Mouse (Mus musculus) forebrain, embryonic 10.5 days (tissue): ENCODE data around the gene Tmod1. TPM values are rescaled to one million over a fixed set of nuclear protein-coding genes. Genes with fewer than 3 reads are reported as not detected.

Experiments used
- DNase-seq: peaks from one replicate; pipeline ENCODE4 v3.0.0-alpha.2; 2017; ENCODE audit warnings: low spot score; ENCODE audit errors: extremely low spot score
- H3K27ac ChIP-seq: fragments of 300-500 bp; sonication (generic); 2 replicates; pipeline ENCODE4 v1.5.1; 2016; ENCODE audit warnings: mild to moderate bottlenecking
- H3K27me3 ChIP-seq: fragments of 300-500 bp; sonication (generic); 2 replicates; pipeline ENCODE4 v1.6.1; 2016; ENCODE audit warnings: mild to moderate bottlenecking; ENCODE audit not compliant: poor library complexity, severe bottlenecking
- H3K36me3 ChIP-seq: fragments of 300-500 bp; sonication (generic); replicated peaks from 2 replicates; pipeline ENCODE4 v1.6.1; 2016; ENCODE audit warnings: mild to moderate bottlenecking, moderate library complexity
- H3K4me1 ChIP-seq: fragments of 300-500 bp; sonication (generic); 2 replicates; pipeline ENCODE4 v1.6.1; 2016
- H3K4me3 ChIP-seq: fragments of 300-500 bp; sonication (generic); 2 replicates; pipeline ENCODE4 v1.5.1; 2016; ENCODE audit warnings: mild to moderate bottlenecking, moderate library complexity
- H3K9me3 ChIP-seq: fragments of 300-500 bp; sonication (generic); 2 replicates; pipeline ENCODE4 v1.6.1; 2016; ENCODE audit warnings: mild to moderate bottlenecking, moderate library complexity
- WGBS: fragments of 180-500 bp; shearing (Covaris S2); methylation state at CpG from one replicate; pipeline ENCODE4 v1.1.7; 2016; 5-methylcytosine and 5-hydroxymethylcytosine counted together
- polyA plus RNA-seq: library from polyadenylated mRNA; unstranded; fragments of >200 nt; fragmentation: Nextera tagmentation; extraction: Ambion mirVana; gene quantifications from 2 replicates; pipeline ENCODE4 v1.2.1, GENCODE M21; 2016

Gene Tmod1
- polyA plus RNA-seq, 1 experiment from 2014 or later: 4.0 TPM

DNA sequence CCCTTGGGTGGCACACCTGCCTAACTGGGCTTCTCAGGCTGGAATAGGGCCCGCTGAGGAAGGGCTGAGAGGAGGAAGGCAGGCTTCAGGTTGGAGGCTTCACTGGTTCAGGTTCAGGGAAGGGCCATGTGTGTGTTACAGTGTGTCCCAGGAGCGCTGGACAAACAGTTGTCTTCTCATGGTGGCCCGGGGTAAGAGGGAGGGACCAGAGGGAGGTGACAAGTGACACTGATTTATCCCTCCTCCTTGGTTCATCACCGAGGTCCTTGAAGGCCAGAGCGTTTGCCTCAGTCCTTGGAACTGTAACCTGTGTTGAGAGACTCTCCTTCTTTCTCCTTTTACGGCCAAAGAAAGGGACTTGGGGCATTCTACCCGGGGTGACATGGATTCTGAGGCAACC lies 61.8 kb downstream of the Tmod1 start:
- no peaks in the 10 kb centered on the region for H3K36me3 ChIP-seq
- H3K27me3 ChIP-seq: no peaks in the 10 kb centered on the region
- DNase-seq: no peak
- WGBS: 79% methylated on average over 7 of the region's 7 CpGs
- H3K4me3 ChIP-seq: no peak overlapping the region
- peak overlapping the region; percentile 69; the same call in 1 of the 2 replicates for H3K27ac ChIP-seq
- H3K4me1 ChIP-seq: peaks cover 16% of the 10 kb centered on the region
- H3K9me3 ChIP-seq: no peaks in the 10 kb centered on the region

DNA sequence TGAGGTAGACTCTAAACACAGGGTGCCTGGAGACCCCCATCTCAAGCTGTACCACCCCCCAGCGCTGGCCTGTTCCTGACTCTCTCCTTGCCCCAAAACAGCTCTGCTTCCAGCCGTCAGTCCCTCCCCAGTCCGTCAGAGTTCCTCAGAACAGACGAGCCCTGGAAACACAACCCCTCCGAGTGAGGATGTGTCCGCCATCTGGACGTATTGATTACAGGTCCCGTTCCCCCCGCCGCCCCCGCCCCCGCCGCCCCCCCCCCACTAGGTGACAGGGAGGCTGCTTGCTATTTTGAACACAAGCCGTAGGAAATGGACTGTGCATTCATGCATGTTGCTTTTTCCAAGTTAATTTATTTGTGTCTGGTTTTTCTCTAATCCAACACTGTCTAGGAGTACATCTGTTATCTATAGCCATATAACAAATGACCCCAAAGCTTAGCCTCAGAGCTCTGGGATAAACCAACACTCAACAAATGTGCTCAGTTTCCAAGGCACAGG lies 62.5 kb downstream of the Tmod1 start:
- no peak overlapping the region for H3K4me3 ChIP-seq
- DNase-seq: no peak
- no peaks in the 10 kb centered on the region for H3K27me3 ChIP-seq
- 67% methylated on average over 14 of the region's 14 CpGs for WGBS
- no peaks in the 10 kb centered on the region for H3K9me3 ChIP-seq
- H3K36me3 ChIP-seq: no peaks in the 10 kb centered on the region
- peak overlapping the region; percentile 69; the same call in 1 of the 2 replicates for H3K27ac ChIP-seq
- peaks cover 15% of the 10 kb centered on the region for H3K4me1 ChIP-seq

DNA sequence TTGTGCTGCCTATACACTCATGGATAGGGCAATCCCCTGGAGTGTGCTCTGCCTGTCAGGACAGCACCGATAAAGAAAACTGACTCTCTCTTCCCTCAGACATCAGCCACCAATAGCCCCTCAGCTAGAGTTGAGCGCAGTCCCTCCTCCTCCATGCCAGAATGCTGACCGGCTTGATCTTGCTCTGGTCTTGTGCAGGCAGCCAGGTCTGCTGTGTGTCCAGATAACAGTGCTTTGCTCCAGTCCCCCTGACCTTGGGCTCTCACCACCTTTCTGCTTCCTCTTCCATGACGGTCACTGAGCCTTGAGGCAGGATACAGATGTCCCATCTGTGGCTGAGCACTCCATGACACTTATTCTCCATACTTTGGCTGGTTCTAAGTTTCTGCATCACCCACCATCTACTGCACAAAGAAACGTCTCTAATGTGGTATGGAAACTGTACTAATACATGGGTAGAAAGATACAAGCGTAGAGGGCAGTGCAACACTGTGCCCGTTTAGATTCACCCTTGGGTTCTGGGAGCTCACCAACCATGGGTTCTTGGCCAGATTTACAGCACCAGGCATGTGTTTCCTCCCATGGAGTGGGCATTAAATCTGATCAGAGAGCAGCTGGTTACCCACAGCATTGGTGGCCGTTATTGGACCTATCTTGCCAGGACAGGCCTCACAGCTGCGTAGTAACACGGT lies 63.5 kb downstream of the Tmod1 start:
- Histone ChIP-seq H3K36me3 (no peaks in the 10 kb centered on the region), H3K9me3 (no peaks in the 10 kb centered on the region), H3K27me3 (no peaks in the 10 kb centered on the region), H3K4me1 (peaks cover 15% of the 10 kb centered on the region), H3K27ac (no peak overlapping the region), H3K4me3 (no peak overlapping the region)
- 94% methylated on average over 10 of the region's 10 CpGs for WGBS
- DNase-seq: no peak

DNA sequence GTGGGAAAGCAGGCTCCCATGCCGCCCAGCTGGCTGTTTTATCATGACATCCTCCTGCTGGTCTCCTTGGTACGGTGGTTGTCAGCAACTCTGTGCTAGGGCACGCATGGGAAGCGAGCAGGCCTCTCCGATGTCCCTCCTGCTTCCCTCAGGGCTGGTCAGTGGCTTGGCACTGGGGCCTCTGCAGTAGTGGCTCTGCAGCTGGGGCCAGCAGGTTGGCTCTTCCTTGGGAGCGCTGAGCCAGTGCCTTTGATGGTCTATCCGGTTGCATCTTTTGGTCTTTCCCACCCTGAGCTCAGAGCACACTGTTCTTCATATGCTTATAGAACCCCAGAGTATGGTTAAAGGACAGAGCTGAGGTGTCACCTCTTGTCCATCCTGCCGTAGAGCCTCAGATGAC lies 71.3 kb downstream of the Tmod1 start:
- no peak for DNase-seq
- Histone ChIP-seq H3K27ac (no peak overlapping the region), H3K27me3 (no peaks in the 10 kb centered on the region), H3K9me3 (no peaks in the 10 kb centered on the region), H3K36me3 (peaks cover 21% of the 10 kb centered on the region), H3K4me3 (no peak overlapping the region), H3K4me1 (no peaks in the 10 kb centered on the region)
- WGBS: 91% methylated on average over 8 of the region's 8 CpGs

DNA sequence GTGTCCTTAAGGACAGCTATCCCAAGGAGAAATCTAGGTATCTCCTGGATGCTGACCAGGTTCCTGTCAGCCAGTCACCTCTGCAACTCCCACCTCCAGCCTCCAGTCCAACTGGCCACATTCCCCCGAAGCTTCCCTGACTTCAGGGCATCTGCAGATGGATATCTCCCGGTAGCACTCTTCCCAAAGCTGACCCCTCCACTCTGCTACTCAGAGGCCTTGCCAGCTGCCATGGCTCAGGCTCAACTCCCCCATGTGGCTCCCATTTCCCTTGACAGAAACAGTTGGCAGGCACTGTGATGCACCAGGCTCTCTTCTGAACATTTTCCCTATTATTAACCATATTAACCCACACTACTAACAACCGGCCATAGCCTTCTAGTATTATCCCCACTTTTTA lies 72.6 kb downstream of the Tmod1 start:
- Histone ChIP-seq H3K36me3 (peaks cover 34% of the 10 kb centered on the region), H3K27me3 (no peaks in the 10 kb centered on the region), H3K4me3 (no peak overlapping the region), H3K9me3 (no peaks in the 10 kb centered on the region), H3K27ac (no peak overlapping the region), H3K4me1 (no peaks in the 10 kb centered on the region)
- DNase-seq: no peak
- WGBS: 77% methylated on average over 3 of the region's 3 CpGs

DNA sequence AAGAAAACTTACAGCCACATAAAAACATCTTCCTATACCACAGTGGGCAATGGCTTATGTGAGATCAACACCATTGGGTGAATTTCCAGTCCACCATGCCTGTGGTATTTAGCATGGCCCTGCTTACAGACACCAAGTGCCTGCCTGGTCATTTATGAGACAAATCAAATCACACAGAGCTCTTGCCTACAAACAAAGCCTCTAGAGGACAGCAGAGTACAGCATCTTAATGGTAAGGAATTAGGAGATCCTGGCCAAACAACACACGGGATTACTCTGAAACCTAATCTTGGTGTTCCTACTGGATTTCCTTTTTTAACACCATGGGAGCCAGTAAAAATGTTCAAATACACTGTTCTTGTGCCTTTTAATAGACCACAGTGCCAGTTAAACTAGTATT lies 76.6 kb downstream of the Tmod1 start:
- no peak overlapping the region for H3K4me3 ChIP-seq
- H3K36me3 ChIP-seq: peaks cover 73% of the 10 kb centered on the region
- H3K27ac ChIP-seq: no peak overlapping the region
- H3K4me1 ChIP-seq: no peaks in the 10 kb centered on the region
- H3K27me3 ChIP-seq: no peaks in the 10 kb centered on the region
- H3K9me3 ChIP-seq: no peaks in the 10 kb centered on the region
- WGBS: 84% methylated on average over 1 of the region's 1 CpGs
- DNase-seq: no peak

DNA sequence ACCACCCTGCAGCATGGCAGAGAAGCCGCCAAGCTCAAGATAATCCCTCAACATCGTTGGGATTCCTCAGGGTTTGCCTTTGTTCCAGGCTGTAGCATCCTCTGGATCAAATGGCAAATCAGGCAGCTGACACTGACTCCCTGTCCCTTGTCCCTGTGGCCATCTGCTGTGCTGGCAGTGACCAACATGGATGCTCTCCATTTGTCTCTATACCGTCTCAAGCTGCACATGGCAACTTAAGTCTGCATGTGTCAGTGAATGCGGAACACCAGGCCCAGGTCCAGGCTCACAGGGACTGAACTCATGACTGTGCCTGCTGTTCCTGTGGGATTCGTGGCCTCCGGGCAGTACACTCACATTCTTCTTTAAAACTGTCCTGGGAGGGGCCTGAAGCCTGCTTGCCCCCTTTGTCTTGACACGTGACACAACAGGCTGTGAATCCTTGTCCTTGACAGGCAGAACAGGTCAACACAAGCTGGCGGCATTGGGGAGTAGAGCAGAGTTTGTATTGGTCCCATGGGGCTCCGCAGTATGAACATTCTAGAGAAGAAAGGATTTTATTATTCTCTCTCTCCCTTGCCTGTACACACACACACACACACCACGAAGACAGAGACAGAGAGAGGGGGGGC lies 77.9 kb downstream of the Tmod1 start:
- Histone ChIP-seq H3K36me3 (peaks cover 87% of the 10 kb centered on the region), H3K27ac (no peak overlapping the region), H3K4me1 (no peaks in the 10 kb centered on the region), H3K9me3 (no peaks in the 10 kb centered on the region), H3K27me3 (no peaks in the 10 kb centered on the region), H3K4me3 (no peak overlapping the region)
- WGBS: 90% methylated on average over 10 of the region's 10 CpGs
- DNase-seq: no peak

DNA sequence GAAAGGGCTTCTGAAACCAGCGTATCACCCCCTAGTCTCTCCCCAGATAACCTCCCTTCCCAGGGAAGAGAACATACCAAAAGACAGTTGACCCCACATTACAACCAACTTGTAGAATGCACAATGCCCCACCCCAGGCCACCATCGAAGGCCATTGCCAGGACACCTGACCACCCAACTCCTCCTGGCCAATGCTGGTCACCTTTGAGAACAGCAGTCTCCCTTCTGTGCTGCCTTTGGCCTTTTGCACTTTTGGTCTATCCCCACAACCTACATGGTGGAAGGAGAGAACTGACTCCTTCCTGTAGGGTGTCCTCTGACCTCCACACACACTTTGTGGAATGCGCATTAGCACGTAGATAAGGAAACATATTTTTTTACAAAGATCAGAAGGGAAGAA lies 78.8 kb downstream of the Tmod1 start:
- DNase-seq: no peak
- Histone ChIP-seq H3K4me1 (no peaks in the 10 kb centered on the region), H3K27ac (no peak overlapping the region), H3K9me3 (no peaks in the 10 kb centered on the region), H3K36me3 (peaks cover 96% of the 10 kb centered on the region), H3K4me3 (no peak overlapping the region), H3K27me3 (no peaks in the 10 kb centered on the region)
- WGBS: 93% methylated on average over 4 of the region's 4 CpGs

DNA sequence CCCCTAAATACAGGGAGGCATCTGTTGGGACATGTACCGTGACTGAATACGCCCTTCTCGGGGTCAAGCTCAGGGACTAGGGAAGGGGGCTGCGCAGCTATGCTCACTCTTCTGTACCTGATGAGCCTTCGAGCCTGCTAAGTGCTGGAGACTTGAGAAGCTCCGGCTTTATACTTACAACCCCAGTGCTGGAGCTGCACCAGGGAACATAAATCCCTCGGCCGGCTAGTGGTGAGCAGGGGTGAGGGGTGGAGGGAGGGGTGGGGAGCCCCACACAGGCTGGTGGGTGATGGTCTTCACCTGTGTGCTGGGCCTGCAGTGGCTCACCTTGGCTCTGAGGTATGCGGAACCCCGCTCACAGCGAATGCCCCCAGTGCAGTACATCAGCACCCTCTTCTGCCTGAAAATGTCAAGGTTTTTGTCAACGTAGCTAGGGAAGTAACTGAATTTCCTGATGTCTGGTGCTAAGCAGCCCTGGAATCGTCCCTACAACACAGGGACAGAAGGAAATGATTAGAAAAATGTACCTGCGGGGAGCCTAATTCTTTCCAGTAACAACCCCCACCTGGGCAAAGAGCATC lies 80.9 kb downstream of the Tmod1 start:
- peaks cover 100% of the 10 kb centered on the region for H3K36me3 ChIP-seq
- WGBS: 95% methylated on average over 14 of the region's 14 CpGs
- H3K4me1 ChIP-seq: no peaks in the 10 kb centered on the region
- H3K27ac ChIP-seq: no peak overlapping the region
- no peaks in the 10 kb centered on the region for H3K27me3 ChIP-seq
- H3K4me3 ChIP-seq: no peak overlapping the region
- DNase-seq: no peak
- H3K9me3 ChIP-seq: no peaks in the 10 kb centered on the region

DNA sequence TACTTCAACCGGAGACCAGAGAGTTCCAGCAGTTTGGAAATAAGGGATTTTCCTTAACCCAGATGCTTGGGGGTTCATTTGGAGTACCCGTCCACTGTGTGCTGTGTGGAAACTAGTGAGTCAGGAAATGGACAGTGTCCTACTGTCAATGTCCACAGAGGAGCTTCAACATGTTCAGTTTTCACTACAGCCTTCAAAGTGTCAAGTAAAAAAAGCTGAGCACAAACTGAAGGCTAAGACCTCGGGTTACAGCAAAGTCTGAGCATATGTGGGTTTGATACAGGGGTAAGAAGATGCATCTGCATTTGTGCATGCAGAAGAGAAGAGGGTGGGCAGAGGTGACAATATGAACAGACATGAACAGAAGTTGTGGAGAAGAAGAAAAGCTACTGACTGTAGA lies 82.0 kb downstream of the Tmod1 start:
- no peak overlapping the region for H3K27ac ChIP-seq
- WGBS: 91% methylated on average over 3 of the region's 3 CpGs
- no peaks in the 10 kb centered on the region for H3K27me3 ChIP-seq
- H3K9me3 ChIP-seq: no peaks in the 10 kb centered on the region
- H3K36me3 ChIP-seq: peaks cover 100% of the 10 kb centered on the region
- no peak for DNase-seq
- no peaks in the 10 kb centered on the region for H3K4me1 ChIP-seq
- H3K4me3 ChIP-seq: no peak overlapping the region

DNA sequence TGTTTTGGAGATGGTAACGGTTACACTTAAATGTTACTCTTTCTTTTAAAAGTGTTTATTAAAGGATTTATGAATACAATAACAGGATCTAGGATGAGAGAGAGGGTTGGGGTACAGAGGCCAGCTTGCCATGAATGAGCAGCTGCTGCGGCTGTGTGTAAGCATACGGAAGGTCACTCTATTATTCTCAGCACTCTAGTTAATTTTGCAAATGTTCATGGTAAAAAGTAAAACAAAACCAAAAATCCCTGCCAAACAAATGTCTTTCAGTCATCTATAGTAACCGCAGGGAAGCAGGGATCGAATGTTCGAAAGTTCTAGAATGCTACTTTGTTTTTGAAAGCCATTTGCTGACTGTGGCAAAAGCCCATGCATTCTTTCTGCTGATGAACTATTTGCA lies 84.6 kb downstream of the Tmod1 start:
- 95% methylated on average over 6 of the region's 6 CpGs for WGBS
- no peaks in the 10 kb centered on the region for H3K27me3 ChIP-seq
- no peaks in the 10 kb centered on the region for H3K4me1 ChIP-seq
- H3K9me3 ChIP-seq: no peaks in the 10 kb centered on the region
- no peak for DNase-seq
- H3K27ac ChIP-seq: no peak overlapping the region
- no peak overlapping the region for H3K4me3 ChIP-seq
- H3K36me3 ChIP-seq: peaks cover 97% of the 10 kb centered on the region

DNA sequence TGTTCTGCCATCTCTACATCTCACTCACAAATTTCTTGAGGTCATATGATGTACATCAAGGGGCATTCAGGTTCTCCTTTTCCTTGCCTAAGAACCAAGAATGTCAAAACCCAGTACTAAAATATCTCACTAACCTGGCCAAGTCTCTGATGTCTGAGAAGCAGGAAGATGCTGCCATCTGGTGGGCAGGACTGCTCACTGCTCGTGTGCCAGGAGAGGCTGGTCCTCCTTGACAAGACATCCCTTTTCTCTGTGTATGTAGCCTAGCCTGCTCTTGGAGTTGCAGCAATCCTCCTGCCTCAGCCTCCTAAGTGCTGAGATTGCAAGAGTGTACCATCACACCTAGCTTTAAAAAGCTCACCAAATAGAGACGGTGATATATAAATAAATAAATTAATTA lies 87.8 kb downstream of the Tmod1 start:
- peak; percentile 44 for DNase-seq
- H3K27me3 ChIP-seq: no peaks in the 10 kb centered on the region
- no peaks in the 10 kb centered on the region for H3K4me1 ChIP-seq
- no peak overlapping the region for H3K4me3 ChIP-seq
- peaks cover 96% of the 10 kb centered on the region for H3K36me3 ChIP-seq
- 46% methylated on average over 2 of the region's 2 CpGs for WGBS
- no peak overlapping the region for H3K27ac ChIP-seq
- H3K9me3 ChIP-seq: no peaks in the 10 kb centered on the region

DNA sequence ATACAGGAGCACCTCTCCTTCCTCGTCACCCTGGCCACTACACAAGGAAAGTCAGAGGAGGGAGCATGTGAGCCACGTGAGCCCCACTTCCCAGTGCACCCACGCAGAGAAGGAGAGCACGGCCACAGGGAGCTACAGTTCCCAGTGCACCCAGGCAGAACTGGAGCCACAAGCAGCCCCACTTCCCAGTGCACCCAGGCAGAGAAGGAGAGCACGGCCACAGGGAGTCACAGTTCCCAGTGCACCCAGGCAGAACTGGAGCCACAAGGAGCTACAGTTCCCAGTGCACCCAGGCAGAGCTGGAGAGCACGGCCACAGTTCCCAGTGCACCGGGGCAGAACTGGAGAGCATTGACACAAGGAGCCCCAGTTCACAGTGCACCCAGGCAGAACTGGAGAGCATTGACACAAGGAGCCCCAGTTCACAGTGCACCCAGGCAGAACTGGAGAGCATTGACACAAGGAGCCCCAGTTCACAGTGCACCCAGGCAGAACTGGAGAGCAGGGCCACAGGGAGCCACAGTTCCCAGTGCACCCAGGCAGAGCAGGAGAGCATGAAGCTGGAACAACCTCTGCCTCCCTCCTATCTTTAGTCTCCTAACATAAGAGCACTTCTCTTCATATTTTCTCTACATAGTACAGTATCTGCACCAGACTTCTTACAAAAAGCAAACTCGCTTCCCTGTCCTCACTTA lies 90.7 kb downstream of the Tmod1 start:
- Histone ChIP-seq H3K27me3 (no peaks in the 10 kb centered on the region), H3K4me1 (no peaks in the 10 kb centered on the region), H3K4me3 (no peak overlapping the region), H3K9me3 (no peaks in the 10 kb centered on the region), H3K36me3 (peaks cover 96% of the 10 kb centered on the region), H3K27ac (no peak overlapping the region)
- DNase-seq: no peak
- 88% methylated on average over 8 of the region's 8 CpGs for WGBS
